ENCODE assay signal across 8 mouse cellular contexts in genomic region chr2:11706030-11706745, GRCm38 (mm10). TPM values are rescaled to one million over a fixed set of nuclear protein-coding genes. Genes with fewer than 3 reads are reported as not detected.
DNase-seq lines count a peak whose midpoint lies in the region; ATAC-seq lines count a peak whose summit lies in the region.

No protein-coding gene starts in this region.

- H3K36me3 ChIP-seq in lung, embryonic 15.5 days, result no peaks in the 10 kb centered on the region
- no peaks in the 10 kb centered on the region for H3K36me3 ChIP-seq in hindbrain, embryonic 13.5 days

- no peak for DNase-seq in lung, postnatal 4 days
- DNase-seq in embryo, embryonic 9.5 days (ENCODE audit: extremely low spot score), result peak; percentile 25
- DNase-seq in thymus, postnatal 14 days, result peak; percentile 34
- DNase-seq in cerebellum, postnatal 36 days, result no peak
- no peak for DNase-seq in right cerebral cortex, postnatal 25 days

- no peak overlapping the region for H3K27ac ChIP-seq in lung, embryonic 15.5 days
- no peak overlapping the region for H3K27ac ChIP-seq in hindbrain, embryonic 13.5 days

- H3K4me3 ChIP-seq in lung, embryonic 15.5 days, result peak overlapping the region; percentile 71
- peak overlapping the region; percentile 50 for H3K4me3 ChIP-seq in hindbrain, embryonic 13.5 days

- no peaks in the 10 kb centered on the region; the same call in 1 of the 2 replicates for H3K27me3 ChIP-seq in lung, embryonic 15.5 days
- peaks cover 44% of the 10 kb centered on the region for H3K27me3 ChIP-seq in hindbrain, embryonic 13.5 days

- 3% methylated on average over 28 of the region's 28 CpGs for WGBS in lung, embryonic 15.5 days
- WGBS in hindbrain, embryonic 13.5 days, result 3% methylated on average over 28 of the region's 28 CpGs

- H3K9ac ChIP-seq in lung, embryonic 15.5 days, result peak overlapping the region; percentile 53
- peak overlapping the region; percentile 72 for H3K9ac ChIP-seq in hindbrain, embryonic 13.5 days

- no peaks in the 10 kb centered on the region for H3K9me3 ChIP-seq in lung, embryonic 15.5 days
- no peaks in the 10 kb centered on the region for H3K9me3 ChIP-seq in hindbrain, embryonic 13.5 days

- H3K4me2 ChIP-seq in lung, embryonic 15.5 days, result peak overlapping the region; percentile 93
- H3K4me2 ChIP-seq in hindbrain, embryonic 13.5 days, result peak overlapping the region; percentile 97

- peak; percentile 55 for ATAC-seq in lung, embryonic 15.5 days (ENCODE audit: borderline replicate concordance, extremely low read depth, low FRiP score, low TSS enrichment)
- peak; percentile 70 for ATAC-seq in hindbrain, embryonic 13.5 days (ENCODE audit: low FRiP score)
- peak; percentile 6; the same call in 1 of the 2 replicates for ATAC-seq in megakaryocyte, adult 5-6 weeks (ENCODE audit: poor library complexity, severe bottlenecking)

- peaks cover 14% of the 10 kb centered on the region for H3K4me1 ChIP-seq in lung, embryonic 15.5 days
- H3K4me1 ChIP-seq in hindbrain, embryonic 13.5 days (replicated peaks), result peaks cover 18% of the 10 kb centered on the region

RNA-seq across cellular contexts. Expression of gene Il15ra, which starts 1.1 kb away (rescaled TPM):
- 3.1 and 4.5 TPM in 2 replicates for polyA plus RNA-seq in lung, embryonic 15.5 days (2015; fragmentation: Nextera tagmentation; extraction: Ambion mirVana)
- 0.75 and 0.82 TPM in 2 replicates for polyA plus RNA-seq in hindbrain, embryonic 13.5 days (2015; fragmentation: Nextera tagmentation; extraction: Ambion mirVana)
- 13.5 and 15.4 TPM in 2 replicates for total RNA-seq in megakaryocyte, adult 5-6 weeks (2015)
- total RNA-seq in megakaryocyte, adult 5-6 weeks (2017), result 9.3 and 11.1 TPM in 2 replicates

Comparison
In these comparisons a context has a peak if more than half of its experiments do, and no peak if none do; other contexts are left out.
1. ATAC-seq: peak in every context shown above with its lines; median percentile 70 in hindbrain, embryonic 13.5 days; 55 in lung, embryonic 15.5 days; 6 in megakaryocyte, adult 5-6 weeks.
2. DNase-seq: peak in embryo, embryonic 9.5 days (single experiment) and thymus, postnatal 14 days (single experiment); none in lung, postnatal 4 days (0 of 2), cerebellum, postnatal 36 days (0 of 2) and right cerebral cortex, postnatal 25 days (single experiment).